Mouse (Mus musculus) adrenal gland, postnatal 4 days (tissue): ENCODE data around the gene Mfrp. TPM values are rescaled to one million over a fixed set of nuclear protein-coding genes. Genes with fewer than 3 reads are reported as not detected.
A peak's percentile ranks its signal among the peaks of the same experiment; 100 is the strongest.
"Not testable (repeated sequence)": the region's sequence is repeated elsewhere in the genome, so short reads cannot be mapped to it uniquely, and the experiment has no call there.

Experiments used
- DNase-seq, 2 experiments: peaks; one replicate each; pipeline ENCODE4 v3.0.0; 2021 to 2022; ENCODE audit warnings: low spot score in 2 of 2, mixed read lengths in 2 of 2
- total RNA-seq, 2 experiments: library from RNA; stranded (reverse); gene quantifications; 2 replicates each; pipeline ENCODE4 v1.2.3; 2021

The Mfrp gene
- total RNA-seq, 2 experiments from 2014 or later: 0.17 TPM; not detected in 1

- DNase-seq: no peak
Measured at GRCm38 (mm10) chr9:44096536-44096935, 5.0 kb upstream of the Mfrp start.

- DNase-seq: no peak
Measured at GRCm38 (mm10) chr9:44104881-44105280, 3.4 kb downstream of the Mfrp start.

GRCm38 (mm10) chr9:44105781-44106180 is 4.3 kb downstream of the Mfrp start:
- DNase-seq: no peak

GRCm38 (mm10) chr9:44106182-44106581 is 4.7 kb downstream of the Mfrp start:
- DNase-seq: no peak

GRCm38 (mm10) chr9:44106596-44106995 is 5.1 kb downstream of the Mfrp start:
- DNase-seq: no peak

GRCm38 (mm10) chr9:44107110-44107509 is 5.6 kb downstream of the Mfrp start, which contains the start of gene C1qtnf5:
C1qtnf5 (plus strand) TSS chr9:44107245.
- DNase-seq: peak in 1 of 2 experiments; percentile 62

GRCm38 (mm10) chr9:44107557-44108179 is 6.1 kb downstream of the Mfrp start:
- peak in 1 of 2 experiments; percentile 56 for DNase-seq

- DNase-seq: no peak
Measured at GRCm38 (mm10) chr9:44108269-44109055, 6.9 kb downstream of the Mfrp start.

- DNase-seq: peak; percentile 57
Measured at GRCm38 (mm10) chr9:44109360-44110095, 8.0 kb downstream of the Mfrp start.

GRCm38 (mm10) chr9:44111909-44112308 is 10.4 kb downstream of the Mfrp start:
- DNase-seq: not testable (repeated sequence)

GRCm38 (mm10) chr9:44113105-44113789 is 11.7 kb downstream of the Mfrp start, which contains the start of the genes Gm49380 and Rnf26:
Gm49380 (minus strand) TSS chr9:44113500.
Rnf26 (minus strand) TSS chr9:44113517.
- peak; percentile 87 to 91 for DNase-seq

GRCm38 (mm10) chr9:44114453-44114852 is 12.9 kb downstream of the Mfrp start:
- no peak for DNase-seq

- no peak for DNase-seq
Measured at GRCm38 (mm10) chr9:44115599-44115998, 14.1 kb downstream of the Mfrp start.

GRCm38 (mm10) chr9:44116182-44116581 is 14.7 kb downstream of the Mfrp start:
- no peak for DNase-seq

- no peak for DNase-seq
Measured at GRCm38 (mm10) chr9:44119011-44119410, 17.5 kb downstream of the Mfrp start.

- DNase-seq: no peak
Measured at GRCm38 (mm10) chr9:44119948-44120465, 18.5 kb downstream of the Mfrp start.

- DNase-seq: no peak
Measured at GRCm38 (mm10) chr9:44124317-44124716, 22.8 kb downstream of the Mfrp start.

- no peak for DNase-seq
Measured at GRCm38 (mm10) chr9:44125026-44125425, 23.5 kb downstream of the Mfrp start.

- DNase-seq: peak; percentile 62 to 79
Measured at GRCm38 (mm10) chr9:44125546-44126428, 24.3 kb downstream of the Mfrp start.

- no peak for DNase-seq
Measured at GRCm38 (mm10) chr9:44126746-44127145, 25.2 kb downstream of the Mfrp start.
